Mouse (Mus musculus) mouse trophoblast stem cell (cell line): Measurements from ENCODE around the gene Cd300lf.

Source experiments
- in situ Hi-C, 2 experiments: fragments of 300-500 bp; cut with MseI, MboI; formaldehyde crosslinking; loops; 2 replicates in 1 of 2; 3 replicates in 1 of 2; pipeline ENCODE4 v1.15.1; 2025

Gene Cd300lf

DNA sequence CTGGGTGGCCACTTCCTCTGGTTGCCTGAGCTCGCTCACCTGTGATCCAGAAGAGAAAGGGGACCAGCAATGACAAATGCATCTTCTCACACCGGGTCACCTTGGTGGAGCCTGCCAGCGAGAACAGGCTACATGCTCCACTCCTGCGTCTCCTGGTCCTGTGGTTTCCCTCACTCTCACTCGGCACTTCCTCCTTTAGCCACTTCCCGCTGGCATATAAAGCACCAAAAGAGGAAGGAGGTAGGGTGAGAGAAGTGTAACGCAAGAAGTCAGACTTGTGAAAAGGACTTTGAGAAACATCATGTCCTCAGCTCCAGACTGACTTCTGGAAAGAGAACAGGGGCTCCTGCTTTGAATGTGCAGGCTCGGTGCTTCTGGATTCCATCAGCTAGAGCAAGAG is at the start of gene Cd300lf:
Gene Cd300lf, minus strand, starts transcription at position 193 of the 400 bp plus-strand sequence.
- in situ Hi-C loops, result loop anchor here in 1 of 2 experiments (25.0 kb wide), 1 partner anchor 146 kb away; the partner anchor contains the start of gene Cd300ld

DNA sequence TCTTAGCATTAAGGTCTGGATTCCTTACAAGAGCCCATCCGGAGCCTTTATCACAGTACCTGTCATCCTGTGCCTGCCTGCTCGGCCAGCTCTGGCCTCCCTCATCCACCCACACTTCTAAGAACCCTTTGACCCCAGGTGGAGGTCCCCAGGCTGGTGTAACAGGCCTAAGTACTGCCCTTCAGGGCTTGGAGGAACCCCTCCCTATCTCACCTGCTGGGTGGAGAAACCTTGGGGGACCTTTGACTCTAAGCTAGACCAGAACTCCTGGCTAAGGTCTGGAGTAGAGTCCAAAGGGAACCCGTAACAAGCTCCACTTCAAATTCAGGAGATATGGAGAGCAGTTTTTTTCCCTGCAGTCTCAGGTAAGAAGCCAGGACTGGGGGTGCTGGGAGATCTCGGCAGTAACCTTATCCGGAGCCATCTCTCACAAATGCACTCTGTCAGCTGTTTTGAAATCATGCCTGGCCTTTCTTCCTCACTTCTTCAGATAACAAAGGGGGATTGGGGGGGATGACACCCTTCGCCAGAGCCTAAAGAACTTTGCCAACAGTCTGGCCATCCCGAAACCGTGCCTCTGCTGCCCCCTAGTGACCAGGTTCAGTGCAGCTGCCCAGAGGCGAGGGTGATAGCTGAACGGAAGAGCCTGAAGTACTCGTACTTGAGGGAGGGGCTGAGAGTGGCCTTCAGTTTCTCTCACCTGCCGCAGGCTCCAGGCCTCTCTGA is 48.3 kb upstream of the Cd300lf start:
- in situ Hi-C loops, result no loop called here

- in situ Hi-C loops, result no loop called here
Measured at GRCm38 (mm10) chr11:115179881-115180280, 46.1 kb upstream of the Cd300lf start.

GRCm38 (mm10) chr11:115179191-115179590 is 45.4 kb upstream of the Cd300lf start:
- in situ Hi-C loops, result no loop called here

DNA sequence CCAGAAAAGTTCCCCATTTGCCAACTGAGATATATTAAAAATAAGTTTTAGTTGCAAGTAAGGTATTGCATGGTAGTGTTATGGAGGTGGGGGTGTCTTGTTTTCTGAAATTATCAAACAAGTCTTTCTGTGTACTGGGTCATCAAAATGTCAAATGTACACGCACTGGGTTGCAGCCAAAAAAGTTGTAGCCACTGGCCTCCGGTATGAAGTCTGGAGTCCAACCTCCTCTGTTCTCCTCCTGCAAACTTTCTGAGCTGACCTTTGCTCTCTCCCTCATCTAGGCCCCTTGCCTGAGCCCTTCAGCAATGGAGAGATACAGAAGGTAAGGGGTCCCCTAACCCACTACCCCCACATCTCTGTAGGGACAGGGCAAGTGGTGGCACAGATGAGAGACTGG is 45.0 kb upstream of the Cd300lf start:
- in situ Hi-C loops, result no loop called here

DNA sequence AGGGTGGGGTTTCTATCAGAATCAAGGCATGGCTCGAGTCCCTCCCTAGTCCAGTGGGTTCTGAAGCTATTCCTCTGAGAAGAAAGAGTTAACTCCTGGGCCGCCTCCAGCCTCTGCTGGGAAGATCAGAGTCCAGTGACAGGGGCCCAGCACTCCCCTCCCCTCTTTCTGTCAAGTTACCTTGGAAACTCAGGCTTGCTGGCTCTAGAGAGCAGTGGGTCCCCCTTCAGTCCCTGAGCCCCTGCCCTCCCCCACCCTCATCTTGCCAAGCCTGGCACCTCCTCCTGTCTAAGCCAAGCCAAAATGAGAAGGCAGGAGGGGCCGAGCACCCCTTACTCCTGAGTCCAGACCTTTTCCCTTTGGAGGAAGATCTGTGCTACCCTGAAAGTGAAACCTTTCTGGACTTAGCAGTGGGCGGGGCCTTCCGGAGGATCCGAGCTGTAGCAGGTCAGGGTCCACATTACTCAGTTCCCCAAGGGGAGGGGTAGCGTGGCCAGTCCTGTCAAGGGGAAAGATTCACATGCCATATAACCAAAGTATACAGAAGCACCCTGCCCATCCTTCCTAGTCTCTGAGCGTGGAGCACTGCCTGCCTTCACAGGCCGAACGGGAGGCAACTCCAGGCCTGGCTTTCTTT is 43.9 kb upstream of the Cd300lf start:
- in situ Hi-C loops, result no loop called here

GRCm38 (mm10) chr11:115176399-115177190 is 42.8 kb upstream of the Cd300lf start:
- in situ Hi-C loops, result no loop called here

- in situ Hi-C loops, result no loop called here
Measured at GRCm38 (mm10) chr11:115173549-115174339, 40.0 kb upstream of the Cd300lf start.

DNA sequence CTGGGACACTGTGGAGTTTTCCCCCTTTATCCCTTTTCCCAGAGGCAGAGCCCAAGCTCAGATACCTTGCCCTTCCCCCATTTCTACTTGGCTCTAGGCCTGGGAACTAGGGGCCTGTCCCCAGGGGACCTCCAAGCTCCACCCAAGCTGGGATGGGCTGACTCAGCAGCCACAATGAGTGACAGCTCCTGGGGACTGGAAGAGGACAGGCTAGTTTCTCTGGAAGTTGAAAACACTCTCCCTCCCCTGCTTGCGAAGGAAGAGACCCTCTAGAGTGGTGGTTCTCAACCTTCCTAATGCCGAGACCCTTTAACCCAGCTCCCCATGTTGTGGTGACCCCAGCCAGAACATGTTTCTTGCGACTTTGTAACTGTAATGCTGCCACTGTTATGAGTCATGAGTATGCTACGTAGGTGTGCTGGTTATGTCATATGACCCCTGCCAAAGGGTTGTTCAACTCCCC is 39.1 kb upstream of the Cd300lf start:
- in situ Hi-C loops, result no loop called here

DNA sequence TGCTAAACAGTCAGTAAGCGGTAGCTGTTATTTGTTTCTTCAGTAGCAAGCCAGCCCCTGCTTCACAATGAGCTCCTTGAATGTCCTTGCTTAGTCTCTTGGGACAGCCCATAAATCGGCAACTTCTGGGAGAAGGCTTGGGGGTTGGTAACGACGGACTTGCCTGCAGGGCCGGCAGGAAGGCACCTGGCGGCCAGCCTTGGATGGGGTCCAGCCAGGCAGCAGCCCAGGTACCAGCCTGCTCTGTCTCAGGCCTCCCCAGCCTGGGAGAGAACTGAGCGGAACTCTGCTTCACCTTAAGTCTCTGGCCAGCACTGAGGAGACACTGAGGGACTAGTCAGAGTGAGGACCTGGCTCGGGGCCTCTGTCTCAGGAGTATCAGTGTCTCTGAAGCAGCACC is 37.3 kb upstream of the Cd300lf start:
- in situ Hi-C loops, result no loop called here

DNA sequence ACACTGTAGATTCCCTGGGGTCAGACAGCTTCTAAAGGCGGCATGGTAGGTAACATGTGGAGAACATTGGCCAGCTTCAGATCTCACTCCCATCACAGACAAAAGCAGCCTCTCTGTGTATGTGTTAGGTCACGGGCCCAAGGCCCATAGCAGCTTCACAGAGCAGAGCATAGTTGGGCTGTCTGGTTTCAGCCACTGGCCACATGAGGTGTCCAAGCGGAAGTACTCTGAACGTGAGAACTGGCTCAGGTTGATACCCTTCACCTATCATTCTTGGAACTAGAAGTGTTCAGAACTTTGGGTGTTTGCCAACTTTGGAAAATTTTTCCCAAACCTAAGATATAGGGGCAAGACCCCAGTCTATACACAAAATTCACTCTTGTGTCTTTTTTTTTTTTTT is 35.6 kb upstream of the Cd300lf start:
- in situ Hi-C loops, result no loop called here

GRCm38 (mm10) chr11:115167631-115168249 is 33.9 kb upstream of the Cd300lf start:
- in situ Hi-C loops, result no loop called here

DNA sequence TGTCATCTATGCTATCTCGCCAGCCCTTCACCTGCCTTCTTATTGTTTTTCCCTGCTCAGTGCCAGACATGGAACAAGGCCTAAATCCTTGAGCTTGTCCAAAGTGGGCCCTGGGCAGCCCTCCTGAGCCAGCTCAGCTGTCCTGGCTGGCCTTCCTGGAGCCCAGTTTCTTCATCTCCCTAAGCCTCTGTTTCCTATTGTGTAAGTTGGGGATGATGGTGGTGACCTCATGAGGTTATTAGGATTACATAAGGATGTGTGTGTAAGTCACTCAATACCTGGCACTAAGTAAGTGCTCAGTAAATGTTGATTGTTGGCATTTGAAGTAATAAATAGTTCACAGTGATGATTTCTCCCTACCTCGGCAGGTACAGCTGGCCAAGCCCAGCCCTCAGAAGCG is 33.0 kb upstream of the Cd300lf start:
- in situ Hi-C loops, result no loop called here

DNA sequence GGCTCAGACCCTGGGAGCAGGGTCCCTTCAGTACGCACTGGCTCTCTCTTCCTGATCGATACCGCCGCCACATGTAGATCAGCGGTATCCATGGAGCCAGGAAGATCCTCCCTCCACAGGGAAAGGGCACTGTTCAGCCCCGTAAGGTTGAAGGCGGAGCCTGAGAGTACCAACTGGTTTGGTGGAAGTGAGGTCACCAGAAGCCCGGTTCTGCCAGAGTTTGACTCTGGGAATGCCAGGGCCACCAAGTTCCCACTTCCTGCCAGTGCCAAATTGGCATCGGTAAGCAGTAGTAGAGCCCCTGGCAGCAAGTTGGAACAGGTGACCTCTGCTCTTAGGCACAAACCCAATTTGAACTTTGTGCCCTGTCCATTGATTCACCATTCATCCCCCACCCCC is 31.2 kb upstream of the Cd300lf start:
- in situ Hi-C loops, result loop anchor here in 1 of 2 experiments (5.0 kb wide), 1 partner anchor 97 kb away; no protein-coding TSS in a partner anchor

DNA sequence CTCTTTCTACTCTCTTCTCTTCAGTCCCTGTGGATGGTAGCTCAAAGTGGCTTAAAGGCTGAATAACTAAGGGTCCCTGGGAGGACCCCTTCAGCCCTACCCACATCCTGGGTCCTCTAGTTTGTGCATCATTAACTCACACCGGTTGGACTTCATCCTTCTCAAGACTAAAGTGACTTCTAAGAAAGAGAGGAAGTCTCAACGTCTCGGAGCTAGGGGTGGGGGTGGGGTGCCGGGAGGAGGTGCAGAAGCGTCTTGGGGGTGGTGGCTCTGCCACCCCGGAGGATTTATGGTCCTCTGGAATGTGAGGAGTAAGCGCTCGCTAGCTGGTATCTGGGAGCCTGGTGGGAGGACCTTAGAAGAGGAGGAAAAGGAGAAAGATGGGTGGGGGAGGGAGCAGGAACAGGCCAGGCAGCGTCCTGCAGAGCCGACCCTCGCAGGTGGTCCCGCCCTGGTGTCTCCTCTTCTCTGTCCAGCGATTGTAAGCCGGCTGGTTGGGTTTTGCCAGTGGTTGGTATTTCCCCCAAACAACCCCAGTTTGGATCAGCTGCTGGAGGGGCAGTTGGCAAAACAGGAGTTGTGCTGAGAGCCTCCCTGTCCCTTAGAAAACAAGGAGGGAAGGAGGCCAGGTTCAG is 30.7 kb upstream of the Cd300lf start:
- in situ Hi-C loops, result loop anchor here in 1 of 2 experiments (5.0 kb wide), 1 partner anchor 98 kb away; no protein-coding TSS in a partner anchor

GRCm38 (mm10) chr11:115163568-115164150 is 29.9 kb upstream of the Cd300lf start:
- in situ Hi-C loops, result loop anchor here in 1 of 2 experiments (5.0 kb wide), 1 partner anchor 99 kb away; no protein-coding TSS in a partner anchor

- in situ Hi-C loops, result loop anchor here in 1 of 2 experiments (5.0 kb wide), 1 partner anchor 99 kb away; no protein-coding TSS in a partner anchor
Measured at GRCm38 (mm10) chr11:115162832-115163480, 29.2 kb upstream of the Cd300lf start, which contains the start of gene Slc9a3r1. TSS of gene Slc9a3r1 (plus strand) at chr11:115163341.

- in situ Hi-C loops, result loop anchor here in 1 of 2 experiments (5.0 kb wide), 1 partner anchor 100 kb away; no protein-coding TSS in a partner anchor
Measured at GRCm38 (mm10) chr11:115162205-115162601, 28.4 kb upstream of the Cd300lf start.
